Mouse (Mus musculus) olfactory bulb, adult 2 months (tissue): ENCODE data around the gene Tmem139.

Experiments used
- CTCF ChIP-seq: fragments of 200-500 bp; IDR thresholded peaks from 2 replicates; pipeline ENCODE4 v1.5.1; 2012; ENCODE audit warnings: low read depth, mild to moderate bottlenecking, low read length, moderate library complexity; ENCODE audit not compliant: insufficient read depth
- POLR2A ChIP-seq: fragments of 200-500 bp; IDR thresholded peaks from 2 replicates; pipeline ENCODE4 v1.6.1; 2012; ENCODE audit warnings: mild to moderate bottlenecking, low read depth, low read length, moderate library complexity; ENCODE audit not compliant: insufficient read depth

DNA sequence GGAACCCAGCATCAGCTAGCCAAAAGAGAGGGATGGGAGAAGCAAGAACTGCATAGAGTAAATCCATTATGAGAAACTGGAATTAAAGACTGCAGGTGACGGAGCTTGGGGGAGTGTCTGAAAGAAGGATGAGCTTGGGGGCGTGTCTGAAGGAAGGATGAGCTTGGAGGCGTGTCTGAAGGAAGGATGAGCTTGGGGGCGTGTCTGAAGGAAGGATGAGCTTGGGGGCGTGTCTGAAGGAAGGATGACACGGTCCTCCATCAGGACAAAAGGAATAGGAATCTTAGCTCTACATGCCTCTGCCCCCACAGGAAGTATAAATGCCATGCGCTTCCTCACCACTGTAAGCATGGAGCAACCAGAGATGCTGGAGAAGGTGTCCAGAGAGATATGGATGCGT is 14.6 kb upstream of the Tmem139 start:
- TF ChIP-seq CTCF = no peak
- TF ChIP-seq POLR2A = no peak
